Mouse (Mus musculus) embryonic facial prominence, embryonic 10.5 days (tissue): ENCODE data around the gene Pitpnm1. TPM values are rescaled to one million over a fixed set of nuclear protein-coding genes. Genes with fewer than 3 reads are reported as not detected.
"Not testable (repeated sequence)": the region's sequence is repeated elsewhere in the genome, so short reads cannot be mapped to it uniquely, and the experiment has no call there.

Source experiments
- DNase-seq: peaks from one replicate; pipeline ENCODE4 v3.0.0-alpha.2; 2017; ENCODE audit warnings: low spot score
- H3K27ac ChIP-seq: fragments of 300-500 bp; sonication (generic); replicated peaks from 2 replicates; pipeline ENCODE4 v1.5.1; 2016; ENCODE audit warnings: mild to moderate bottlenecking
- H3K27me3 ChIP-seq: fragments of 300-500 bp; sonication (generic); replicated peaks from 2 replicates; pipeline ENCODE4 v1.6.1; 2016; ENCODE audit warnings: low read depth, mild to moderate bottlenecking; ENCODE audit not compliant: poor library complexity, severe bottlenecking
- H3K36me3 ChIP-seq: fragments of 300-500 bp; sonication (generic); replicated peaks from 2 replicates; pipeline ENCODE4 v1.6.1; 2016; ENCODE audit warnings: mild to moderate bottlenecking, moderate library complexity
- H3K4me1 ChIP-seq: fragments of 300-500 bp; sonication (generic); 2 replicates; pipeline ENCODE4 v1.6.1; 2016
- H3K4me3 ChIP-seq: fragments of 300-500 bp; sonication (generic); 2 replicates; pipeline ENCODE4 v1.5.1; 2016; ENCODE audit warnings: mild to moderate bottlenecking, moderate library complexity
- H3K9me3 ChIP-seq: fragments of 300-500 bp; sonication (generic); 2 replicates; pipeline ENCODE4 v1.6.1; 2016; ENCODE audit warnings: mild to moderate bottlenecking
- WGBS: fragments of 180-500 bp; shearing (Covaris S2); methylation state at CpG from one replicate; pipeline ENCODE4 v1.1.7; 2016; 5-methylcytosine and 5-hydroxymethylcytosine counted together
- polyA plus RNA-seq: library from polyadenylated mRNA; unstranded; fragments of >200 nt; fragmentation: Nextera tagmentation; extraction: Ambion mirVana; gene quantifications from 2 replicates; pipeline ENCODE4 v1.2.1, GENCODE M21; 2016

Gene Pitpnm1
- polyA plus RNA-seq, 1 experiment from 2014 or later: 11.0 TPM

- H3K36me3 ChIP-seq: no peaks in the 10 kb centered on the region
- no peaks in the 10 kb centered on the region for H3K27me3 ChIP-seq
- DNase-seq: no peak
- WGBS: 85% methylated on average over 15 of the region's 15 CpGs
- no peaks in the 10 kb centered on the region for H3K4me1 ChIP-seq
- H3K27ac ChIP-seq: no peak within 1 kb of the TSS
- no peaks in the 10 kb centered on the region for H3K9me3 ChIP-seq
- no peak within 1 kb of the TSS for H3K4me3 ChIP-seq
These were observed 40.6 kb upstream of the Pitpnm1 start, which contains the start of gene Gstp3 for GRCm38 (mm10) chr19:4059069-4059740. TSS of gene Gstp3 (minus strand) at chr19:4059569.

- H3K27me3 ChIP-seq, H3K9me3 ChIP-seq, H3K36me3 ChIP-seq, DNase-seq, H3K27ac ChIP-seq, H3K4me3 ChIP-seq, H3K4me1 ChIP-seq: not testable (repeated sequence)
- WGBS: 86% methylated on average over 8 of the region's 8 CpGs
These were observed 39.5 kb upstream of the Pitpnm1 start for GRCm38 (mm10) chr19:4060044-4060898.

- Histone ChIP-seq H3K4me3 (no peak overlapping the region), H3K27ac (no peak overlapping the region), H3K27me3 (no peaks in the 10 kb centered on the region), H3K36me3 (no peaks in the 10 kb centered on the region), H3K4me1 (no peaks in the 10 kb centered on the region), H3K9me3 (no peaks in the 10 kb centered on the region)
- no peak for DNase-seq
- WGBS: 89% methylated on average over 6 of the region's 6 CpGs
These were observed 38.8 kb upstream of the Pitpnm1 start for GRCm38 (mm10) chr19:4060899-4061465.

- H3K4me3 ChIP-seq, DNase-seq, H3K27ac ChIP-seq, H3K27me3 ChIP-seq, H3K36me3 ChIP-seq, H3K4me1 ChIP-seq, H3K9me3 ChIP-seq: not testable (repeated sequence)
- 87% methylated on average over 4 of the region's 4 CpGs for WGBS
These were observed 36.4 kb upstream of the Pitpnm1 start for GRCm38 (mm10) chr19:4063357-4063756.

GRCm38 (mm10) chr19:4064501-4064900, 35.3 kb upstream of the Pitpnm1 start:
- H3K27me3 ChIP-seq, H3K9me3 ChIP-seq, H3K4me3 ChIP-seq, H3K27ac ChIP-seq, H3K36me3 ChIP-seq, H3K4me1 ChIP-seq, DNase-seq: not testable (repeated sequence)
- 49% methylated on average over 9 of the region's 11 CpGs for WGBS

GRCm38 (mm10) chr19:4066280-4066679, 33.5 kb upstream of the Pitpnm1 start:
- H3K4me1 ChIP-seq: peaks cover 6% of the 10 kb centered on the region; the same call in 1 of the 2 replicates
- 84% methylated on average over 6 of the region's 6 CpGs for WGBS
- no peaks in the 10 kb centered on the region for H3K27me3 ChIP-seq
- H3K27ac ChIP-seq: no peak overlapping the region
- H3K36me3 ChIP-seq: no peaks in the 10 kb centered on the region
- H3K4me3 ChIP-seq: no peak overlapping the region
- H3K9me3 ChIP-seq: no peaks in the 10 kb centered on the region
- no peak for DNase-seq

GRCm38 (mm10) chr19:4066877-4067276, 32.9 kb upstream of the Pitpnm1 start:
- Histone ChIP-seq H3K4me1 (peaks cover 6% of the 10 kb centered on the region; the same call in 1 of the 2 replicates), H3K27ac (no peak overlapping the region), H3K9me3 (no peaks in the 10 kb centered on the region), H3K4me3 (no peak overlapping the region), H3K27me3 (no peaks in the 10 kb centered on the region), H3K36me3 (no peaks in the 10 kb centered on the region)
- no peak for DNase-seq

GRCm38 (mm10) chr19:4068242-4068641, 31.6 kb upstream of the Pitpnm1 start:
- WGBS: 92% methylated on average over 2 of the region's 2 CpGs
- not testable (repeated sequence) for H3K4me3 ChIP-seq

GRCm38 (mm10) chr19:4068717-4069410, 30.9 kb upstream of the Pitpnm1 start:
- Histone ChIP-seq H3K4me3 (no peak overlapping the region), H3K27me3 (no peaks in the 10 kb centered on the region), H3K27ac (no peak overlapping the region), H3K4me1 (peaks cover 6% of the 10 kb centered on the region; the same call in 1 of the 2 replicates), H3K36me3 (no peaks in the 10 kb centered on the region), H3K9me3 (no peaks in the 10 kb centered on the region)
- 68% methylated on average over 15 of the region's 15 CpGs for WGBS
- no peak for DNase-seq

More at GRCm38 (mm10) chr19:4068242-4068641, 31.6 kb upstream of the Pitpnm1 start:
- not testable (repeated sequence) for DNase-seq, H3K4me1 ChIP-seq, H3K9me3 ChIP-seq, H3K36me3 ChIP-seq, H3K27me3 ChIP-seq, H3K27ac ChIP-seq

GRCm38 (mm10) chr19:4070311-4070710, 29.5 kb upstream of the Pitpnm1 start:
- DNase-seq: no peak
- H3K27ac ChIP-seq: no peak overlapping the region
- H3K4me3 ChIP-seq: no peak overlapping the region
- 74% methylated on average over 15 of the region's 15 CpGs for WGBS
- H3K9me3 ChIP-seq: no peaks in the 10 kb centered on the region
- peaks cover 6% of the 10 kb centered on the region; the same call in 1 of the 2 replicates for H3K4me1 ChIP-seq
- H3K36me3 ChIP-seq: no peaks in the 10 kb centered on the region
- no peaks in the 10 kb centered on the region for H3K27me3 ChIP-seq

- Histone ChIP-seq H3K27ac (no peak overlapping the region), H3K4me3 (no peak overlapping the region), H3K9me3 (no peaks in the 10 kb centered on the region), H3K4me1 (peaks cover 6% of the 10 kb centered on the region; the same call in 1 of the 2 replicates), H3K36me3 (no peaks in the 10 kb centered on the region), H3K27me3 (no peaks in the 10 kb centered on the region)
- DNase-seq: no peak
- 75% methylated on average over 8 of the region's 8 CpGs for WGBS
These were observed 29.0 kb upstream of the Pitpnm1 start for GRCm38 (mm10) chr19:4070756-4071155.

- H3K27me3 ChIP-seq: no peaks in the 10 kb centered on the region
- 93% methylated on average over 6 of the region's 6 CpGs for WGBS
- no peaks in the 10 kb centered on the region for H3K9me3 ChIP-seq
- H3K4me3 ChIP-seq: no peak overlapping the region
- DNase-seq: no peak
- no peak overlapping the region for H3K27ac ChIP-seq
- H3K36me3 ChIP-seq: no peaks in the 10 kb centered on the region
- peaks cover 6% of the 10 kb centered on the region; the same call in 1 of the 2 replicates for H3K4me1 ChIP-seq
These were observed 28.4 kb upstream of the Pitpnm1 start for GRCm38 (mm10) chr19:4071406-4071805.
